Mouse (Mus musculus): ENCODE results near the gene Cd7. TPM values are rescaled to one million over a fixed set of nuclear protein-coding genes. Genes with fewer than 3 reads are reported as not detected.
"Not testable (repeated sequence)": the region's sequence is repeated elsewhere in the genome, so short reads cannot be mapped to it uniquely, and the experiment has no call there.

The Cd7 gene
- polyA plus RNA-seq, 1 experiment from 2014 or later: not detected

GRCm38 (mm10) chr11:121075655-121076054 lies 36.4 kb upstream of the Cd7 start:
- Histone ChIP-seq H3K4me3 (ENCODE audit: low read depth, low read length) (no peak overlapping the region), H3K27me3 (ENCODE audit: control insufficient read depth, insufficient read depth, low read length) (no peaks in the 10 kb centered on the region), H3K36me3 (replicated peaks; ENCODE audit: control insufficient read depth, insufficient read depth, low read depth, low read length) (no peaks in the 10 kb centered on the region), H3K9ac (replicated peaks; ENCODE audit: low read length) (no peak overlapping the region), H3K4me2 (ENCODE audit: low read depth, low read length) (no peak overlapping the region), H3K9me3 (replicated peaks; ENCODE audit: control insufficient read depth, low read length) (no peaks in the 10 kb centered on the region), H3K27ac (replicated peaks; ENCODE audit: low read depth, low read length) (no peak overlapping the region), H3K4me1 (ENCODE audit: control insufficient read depth, insufficient read depth, low read length) (no peaks in the 10 kb centered on the region)
- ATAC-seq (replicated peaks; ENCODE audit: insufficient number of reproducible peaks, low FRiP score, low TSS enrichment, low read depth) (no peak), DNase-seq (ENCODE audit: low spot score) (no peak)
- WGBS: 74% methylated on average over 5 of the region's 5 CpGs

- H3K36me3 ChIP-seq (replicated peaks; ENCODE audit: control insufficient read depth, insufficient read depth, low read depth, low read length); H3K4me3 ChIP-seq (ENCODE audit: low read depth, low read length); H3K9me3 ChIP-seq (replicated peaks; ENCODE audit: control insufficient read depth, low read length); H3K4me1 ChIP-seq (ENCODE audit: control insufficient read depth, insufficient read depth, low read length); DNase-seq (ENCODE audit: low spot score); H3K27ac ChIP-seq (replicated peaks; ENCODE audit: low read depth, low read length); H3K9ac ChIP-seq (replicated peaks; ENCODE audit: low read length); H3K27me3 ChIP-seq (ENCODE audit: control insufficient read depth, insufficient read depth, low read length); H3K4me2 ChIP-seq (ENCODE audit: low read depth, low read length); ATAC-seq (replicated peaks; ENCODE audit: insufficient number of reproducible peaks, low FRiP score, low TSS enrichment, low read depth): not testable (repeated sequence)
- WGBS: 93% methylated on average over 11 of the region's 16 CpGs
Observed at GRCm38 (mm10) chr11:121069662-121070061, 30.4 kb upstream of the Cd7 start.

- 96% methylated on average over 2 of the region's 2 CpGs for WGBS
- H3K4me3 ChIP-seq (ENCODE audit: low read depth, low read length): no peak overlapping the region
- H3K4me2 ChIP-seq (ENCODE audit: low read depth, low read length): no peak overlapping the region
- H3K27ac ChIP-seq (replicated peaks; ENCODE audit: low read depth, low read length): no peak overlapping the region
- no peak overlapping the region for H3K9ac ChIP-seq (replicated peaks; ENCODE audit: low read length)
- H3K9me3 ChIP-seq (replicated peaks; ENCODE audit: control insufficient read depth, low read length): no peaks in the 10 kb centered on the region
- H3K4me1 ChIP-seq (ENCODE audit: control insufficient read depth, insufficient read depth, low read length): no peaks in the 10 kb centered on the region
- ATAC-seq (replicated peaks; ENCODE audit: insufficient number of reproducible peaks, low FRiP score, low TSS enrichment, low read depth) (no peak), DNase-seq (ENCODE audit: low spot score) (no peak)
- H3K36me3 ChIP-seq (replicated peaks; ENCODE audit: control insufficient read depth, insufficient read depth, low read depth, low read length): no peaks in the 10 kb centered on the region
- no peaks in the 10 kb centered on the region for H3K27me3 ChIP-seq (ENCODE audit: control insufficient read depth, insufficient read depth, low read length)
Observed at GRCm38 (mm10) chr11:121067895-121068294, 28.7 kb upstream of the Cd7 start.

- Histone ChIP-seq H3K4me2 (ENCODE audit: low read depth, low read length) (no peak overlapping the region), H3K4me3 (ENCODE audit: low read depth, low read length) (no peak overlapping the region), H3K4me1 (ENCODE audit: control insufficient read depth, insufficient read depth, low read length) (no peaks in the 10 kb centered on the region), H3K27me3 (ENCODE audit: control insufficient read depth, insufficient read depth, low read length) (no peaks in the 10 kb centered on the region), H3K9ac (replicated peaks; ENCODE audit: low read length) (no peak overlapping the region), H3K36me3 (replicated peaks; ENCODE audit: control insufficient read depth, insufficient read depth, low read depth, low read length) (no peaks in the 10 kb centered on the region), H3K27ac (replicated peaks; ENCODE audit: low read depth, low read length) (no peak overlapping the region), H3K9me3 (replicated peaks; ENCODE audit: control insufficient read depth, low read length) (no peaks in the 10 kb centered on the region)
- 82% methylated on average over 3 of the region's 3 CpGs for WGBS
- no peak for DNase-seq (ENCODE audit: low spot score)
- no peak for ATAC-seq (replicated peaks; ENCODE audit: insufficient number of reproducible peaks, low FRiP score, low TSS enrichment, low read depth)
Observed at GRCm38 (mm10) chr11:121064197-121064596, 25.0 kb upstream of the Cd7 start.

GRCm38 (mm10) chr11:121063379-121063778 lies 24.2 kb upstream of the Cd7 start, which contains the start of gene Sectm1b:
Gene Sectm1b (minus strand): TSS chr11:121063569.
- Histone ChIP-seq H3K9ac (replicated peaks; ENCODE audit: low read length) (no peak within 1 kb of the TSS), H3K9me3 (replicated peaks; ENCODE audit: control insufficient read depth, low read length) (no peaks in the 10 kb centered on the region), H3K4me1 (ENCODE audit: control insufficient read depth, insufficient read depth, low read length) (no peaks in the 10 kb centered on the region), H3K4me2 (ENCODE audit: low read depth, low read length) (no peak within 1 kb of the TSS), H3K36me3 (replicated peaks; ENCODE audit: control insufficient read depth, insufficient read depth, low read depth, low read length) (no peaks in the 10 kb centered on the region), H3K27ac (replicated peaks; ENCODE audit: low read depth, low read length) (no peak within 1 kb of the TSS), H3K4me3 (ENCODE audit: low read depth, low read length) (no peak within 1 kb of the TSS), H3K27me3 (ENCODE audit: control insufficient read depth, insufficient read depth, low read length) (no peaks in the 10 kb centered on the region)
- DNase-seq (ENCODE audit: low spot score): no peak
- no peak for ATAC-seq (replicated peaks; ENCODE audit: insufficient number of reproducible peaks, low FRiP score, low TSS enrichment, low read depth)
- 72% methylated on average over 5 of the region's 5 CpGs for WGBS

- H3K27me3 ChIP-seq (ENCODE audit: control insufficient read depth, insufficient read depth, low read length): no peaks in the 10 kb centered on the region
- no peak for ATAC-seq (replicated peaks; ENCODE audit: insufficient number of reproducible peaks, low FRiP score, low TSS enrichment, low read depth)
- no peak overlapping the region for H3K4me2 ChIP-seq (ENCODE audit: low read depth, low read length)
- H3K4me1 ChIP-seq (ENCODE audit: control insufficient read depth, insufficient read depth, low read length): no peaks in the 10 kb centered on the region
- H3K9ac ChIP-seq (replicated peaks; ENCODE audit: low read length): no peak overlapping the region
- no peaks in the 10 kb centered on the region for H3K36me3 ChIP-seq (replicated peaks; ENCODE audit: control insufficient read depth, insufficient read depth, low read depth, low read length)
- 82% methylated on average over 8 of the region's 8 CpGs for WGBS
- H3K9me3 ChIP-seq (replicated peaks; ENCODE audit: control insufficient read depth, low read length): no peaks in the 10 kb centered on the region
- H3K27ac ChIP-seq (replicated peaks; ENCODE audit: low read depth, low read length): no peak overlapping the region
- no peak overlapping the region for H3K4me3 ChIP-seq (ENCODE audit: low read depth, low read length)
- no peak for DNase-seq (ENCODE audit: low spot score)
Observed at GRCm38 (mm10) chr11:121061615-121062014, 22.4 kb upstream of the Cd7 start.

GRCm38 (mm10) chr11:121060401-121061067 lies 21.3 kb upstream of the Cd7 start:
- not testable (repeated sequence) for H3K4me2 ChIP-seq (ENCODE audit: low read depth, low read length); ATAC-seq (replicated peaks; ENCODE audit: insufficient number of reproducible peaks, low FRiP score, low TSS enrichment, low read depth); H3K27ac ChIP-seq (replicated peaks; ENCODE audit: low read depth, low read length); H3K9me3 ChIP-seq (replicated peaks; ENCODE audit: control insufficient read depth, low read length); DNase-seq (ENCODE audit: low spot score); H3K4me1 ChIP-seq (ENCODE audit: control insufficient read depth, insufficient read depth, low read length); H3K4me3 ChIP-seq (ENCODE audit: low read depth, low read length); H3K36me3 ChIP-seq (replicated peaks; ENCODE audit: control insufficient read depth, insufficient read depth, low read depth, low read length); H3K9ac ChIP-seq (replicated peaks; ENCODE audit: low read length); H3K27me3 ChIP-seq (ENCODE audit: control insufficient read depth, insufficient read depth, low read length)
- WGBS: 91% methylated on average over 6 of the region's 6 CpGs

- DNase-seq (ENCODE audit: low spot score) (no peak), ATAC-seq (replicated peaks; ENCODE audit: insufficient number of reproducible peaks, low FRiP score, low TSS enrichment, low read depth) (no peak)
- Histone ChIP-seq H3K9ac (replicated peaks; ENCODE audit: low read length) (no peak overlapping the region), H3K36me3 (replicated peaks; ENCODE audit: control insufficient read depth, insufficient read depth, low read depth, low read length) (no peaks in the 10 kb centered on the region), H3K4me1 (ENCODE audit: control insufficient read depth, insufficient read depth, low read length) (no peaks in the 10 kb centered on the region), H3K27me3 (ENCODE audit: control insufficient read depth, insufficient read depth, low read length) (no peaks in the 10 kb centered on the region), H3K27ac (replicated peaks; ENCODE audit: low read depth, low read length) (no peak overlapping the region), H3K4me3 (ENCODE audit: low read depth, low read length) (no peak overlapping the region), H3K9me3 (replicated peaks; ENCODE audit: control insufficient read depth, low read length) (no peaks in the 10 kb centered on the region), H3K4me2 (ENCODE audit: low read depth, low read length) (no peak overlapping the region)
- 86% methylated on average over 4 of the region's 4 CpGs for WGBS
Observed at GRCm38 (mm10) chr11:121059471-121059870, 20.3 kb upstream of the Cd7 start.
